ENCODE assay signal across 26 mouse cellular contexts in the genomic region with DNA sequence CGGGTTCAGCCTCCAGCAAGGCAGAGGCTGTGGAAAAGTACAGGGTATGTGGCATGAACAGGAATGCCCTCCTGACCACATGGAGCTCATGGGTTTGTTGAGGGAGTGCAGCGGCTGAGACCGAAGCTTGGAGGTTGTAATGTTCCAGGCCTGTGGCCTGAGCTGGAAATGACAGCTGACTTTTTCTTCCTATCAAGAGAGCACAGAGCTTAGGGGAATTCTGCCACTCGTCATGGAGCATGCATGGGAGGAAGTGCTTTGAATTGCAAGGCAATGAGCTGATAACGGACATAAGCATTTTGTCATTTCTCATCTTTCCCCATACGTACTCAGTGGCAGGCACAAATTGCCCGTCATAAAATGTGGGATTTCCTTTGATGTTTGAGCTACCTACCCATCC.
DNase-seq lines count a peak whose midpoint lies in the region; ATAC-seq lines count a peak whose summit lies in the region.
"Had no signal": no experiment of that assay in that cellular context is flagged by ENCODE, and none has a peak within 500 bp of the region (broad histone marks: within the 10 kb centered on the region; RNA-seq: fewer than 3 reads in every experiment).

No protein-coding gene starts in this region.

- DNase-seq in hindbrain, embryonic 14.5 days (ENCODE audit: low spot score): no peak
- DNase-seq in lung, postnatal 36 days: no peak
- DNase-seq in neural tube, embryonic 10.5 days (ENCODE audit: extremely low spot score, low spot score): no peak
- DNase-seq in left cerebral cortex, adult 9 months (ENCODE audit: low spot score in 2 of 2): no peak
- DNase-seq: adrenal gland, postnatal 25 days; cerebellum, adult 8-10 months; gastrocnemius, postnatal 10 days; heart, postnatal 10 days; kidney, adult 8-10 months; kidney, postnatal 10 days; left cerebral cortex, postnatal 4 days; retina, postnatal 1 day; right cerebral cortex, postnatal 25 days; spleen, adult 18-20 months; thymus, postnatal 14 days had no signal

- ATAC-seq in hindbrain, embryonic 14.5 days (ENCODE audit: low FRiP score): no peak
- ATAC-seq in hindbrain, embryonic 12.5 days (ENCODE audit: low FRiP score): no peak
- ATAC-seq in lung, embryonic 16.5 days (ENCODE audit: low read depth): peak; percentile 74
- no peak for ATAC-seq in neural tube, embryonic 13.5 days (ENCODE audit: low read depth)
- ATAC-seq: CD4-positive, CD25-positive, alpha-beta regulatory T cell, adult 4 months; forebrain, embryonic 14.5 days had no signal

- no peaks in the 10 kb centered on the region for H3K27me3 ChIP-seq in hindbrain, embryonic 14.5 days (ENCODE audit: control insufficient read depth, insufficient read depth, low read length)
- H3K27me3 ChIP-seq in hindbrain, embryonic 12.5 days: no peaks in the 10 kb centered on the region
- no peaks in the 10 kb centered on the region for H3K27me3 ChIP-seq in lung, embryonic 16.5 days (ENCODE audit: control insufficient read depth, insufficient read depth, low read depth, low read length)
- H3K27me3 ChIP-seq in neural tube, embryonic 13.5 days: no peaks in the 10 kb centered on the region
- H3K27me3 ChIP-seq: embryonic facial prominence, embryonic 15.5 days; heart, embryonic 12.5 days; limb, embryonic 15.5 days; neural tube, embryonic 12.5 days had no signal

- no peaks in the 10 kb centered on the region for H3K4me1 ChIP-seq in hindbrain, embryonic 14.5 days (replicated peaks; ENCODE audit: control insufficient read depth, insufficient read depth, low read length)
- H3K4me1 ChIP-seq in hindbrain, embryonic 12.5 days: no peaks in the 10 kb centered on the region
- peaks cover 3% of the 10 kb centered on the region; the same call in 1 of the 2 replicates for H3K4me1 ChIP-seq in lung, embryonic 16.5 days (replicated peaks; ENCODE audit: control insufficient read depth, insufficient read depth, low read length)
- H3K4me1 ChIP-seq in neural tube, embryonic 13.5 days (replicated peaks): peaks cover 5% of the 10 kb centered on the region
- H3K4me1 ChIP-seq: embryonic facial prominence, embryonic 15.5 days; heart, embryonic 12.5 days; limb, embryonic 15.5 days; neural tube, embryonic 12.5 days had no signal

- H3K9ac ChIP-seq in hindbrain, embryonic 14.5 days: no peak overlapping the region
- no peak overlapping the region for H3K9ac ChIP-seq in hindbrain, embryonic 12.5 days
- H3K9ac ChIP-seq in lung, embryonic 16.5 days (ENCODE audit: low read length): no peak overlapping the region
- 0 out of 2 replicates have a peak overlapping the region, but pooled peaks have one; percentile 41 for H3K9ac ChIP-seq in neural tube, embryonic 13.5 days
- H3K9ac ChIP-seq: embryonic facial prominence, embryonic 15.5 days; heart, embryonic 12.5 days; limb, embryonic 15.5 days; liver, embryonic 14.5 days; neural tube, embryonic 12.5 days had no signal

- WGBS in hindbrain, embryonic 14.5 days: 63% methylated on average over 7 of the region's 7 CpGs
- 71% methylated on average over 7 of the region's 7 CpGs for WGBS in hindbrain, embryonic 12.5 days
- WGBS in lung, embryonic 16.5 days: 38% methylated on average over 7 of the region's 7 CpGs
- 60% methylated on average over 7 of the region's 7 CpGs for WGBS in neural tube, embryonic 13.5 days

- no peak overlapping the region for H3K4me2 ChIP-seq in hindbrain, embryonic 14.5 days (replicated peaks)
- no peak overlapping the region for H3K4me2 ChIP-seq in hindbrain, embryonic 12.5 days (replicated peaks)
- no peak overlapping the region for H3K4me2 ChIP-seq in lung, embryonic 16.5 days (ENCODE audit: low read depth, low read length)
- H3K4me2 ChIP-seq in neural tube, embryonic 13.5 days: no peak overlapping the region
- H3K4me2 ChIP-seq: embryonic facial prominence, embryonic 15.5 days; heart, embryonic 12.5 days; limb, embryonic 15.5 days; neural tube, embryonic 12.5 days had no signal

- no peaks in the 10 kb centered on the region for H3K9me3 ChIP-seq in hindbrain, embryonic 14.5 days (ENCODE audit: control insufficient read depth, low read length)
- no peaks in the 10 kb centered on the region for H3K9me3 ChIP-seq in hindbrain, embryonic 12.5 days (replicated peaks)
- no peaks in the 10 kb centered on the region for H3K9me3 ChIP-seq in lung, embryonic 16.5 days (ENCODE audit: control insufficient read depth, low read length)
- H3K9me3 ChIP-seq in neural tube, embryonic 13.5 days: no peaks in the 10 kb centered on the region
- H3K9me3 ChIP-seq: embryonic facial prominence, embryonic 15.5 days; heart, embryonic 12.5 days; limb, embryonic 15.5 days; neural tube, embryonic 12.5 days had no signal

- H3K27ac ChIP-seq in hindbrain, embryonic 14.5 days: peak overlapping the region; percentile 66
- H3K27ac ChIP-seq in hindbrain, embryonic 12.5 days: no peak overlapping the region
- H3K27ac ChIP-seq in lung, embryonic 16.5 days (ENCODE audit: low read length): peak overlapping the region; percentile 49; the same call in 1 of the 2 replicates
- 0 out of 2 replicates have a peak overlapping the region, but pooled peaks have one; percentile 10 for H3K27ac ChIP-seq in neural tube, embryonic 13.5 days (replicated peaks)
- H3K27ac ChIP-seq: embryonic facial prominence, embryonic 15.5 days; left cerebral cortex, adult 2 months; limb, embryonic 15.5 days; liver, embryonic 14.5 days; neural tube, embryonic 12.5 days had no signal

- no peaks in the 10 kb centered on the region for H3K36me3 ChIP-seq in hindbrain, embryonic 14.5 days (replicated peaks; ENCODE audit: control insufficient read depth, insufficient read depth)
- H3K36me3 ChIP-seq in hindbrain, embryonic 12.5 days: no peaks in the 10 kb centered on the region
- no peaks in the 10 kb centered on the region for H3K36me3 ChIP-seq in lung, embryonic 16.5 days (ENCODE audit: control insufficient read depth, insufficient read depth, low read length)
- no peaks in the 10 kb centered on the region for H3K36me3 ChIP-seq in neural tube, embryonic 13.5 days
- H3K36me3 ChIP-seq: embryonic facial prominence, embryonic 15.5 days; heart, embryonic 12.5 days; limb, embryonic 15.5 days; neural tube, embryonic 12.5 days had no signal

- H3K4me3 ChIP-seq in hindbrain, embryonic 14.5 days (replicated peaks; ENCODE audit: low read length): no peak overlapping the region
- H3K4me3 ChIP-seq in hindbrain, embryonic 12.5 days: no peak overlapping the region
- H3K4me3 ChIP-seq in lung, embryonic 16.5 days (ENCODE audit: low read length): no peak overlapping the region
- no peak overlapping the region for H3K4me3 ChIP-seq in neural tube, embryonic 13.5 days
- H3K4me3 ChIP-seq: embryonic facial prominence, embryonic 15.5 days; heart, embryonic 12.5 days; left cerebral cortex, adult 2 months; limb, embryonic 15.5 days; neural tube, embryonic 12.5 days had no signal
